Mouse (Mus musculus) stomach, postnatal 0 days (tissue): ENCODE measurements around the gene Gpr68. TPM values are rescaled to one million over a fixed set of nuclear protein-coding genes. Genes with fewer than 3 reads are reported as not detected.

Source experiments
- ATAC-seq: fragments of 200-750 bp; cut with Nextera tagmentation; 2 replicates; pipeline ENCODE4 v1.8.0; 2017; ENCODE audit not compliant: low FRiP score, low TSS enrichment
- DNase-seq: peaks from one replicate; pipeline ENCODE4 v3.0.0-alpha.2; 2016; ENCODE audit warnings: low spot score
- H3K27ac ChIP-seq: fragments of 300-500 bp; sonication (generic); replicated peaks from 2 replicates; pipeline ENCODE4 v1.5.1; 2014; ENCODE audit warnings: mild to moderate bottlenecking, control low read depth
- H3K27me3 ChIP-seq: fragments of 300-500 bp; sonication (generic); 2 replicates; pipeline ENCODE4 v1.6.1; 2014; ENCODE audit warnings: low read length; ENCODE audit not compliant: control insufficient read depth, insufficient read depth
- H3K36me3 ChIP-seq: fragments of 300-500 bp; sonication (generic); 2 replicates; pipeline ENCODE4 v1.6.1; 2014; ENCODE audit warnings: low read length, mixed read lengths; ENCODE audit not compliant: control insufficient read depth, insufficient read depth
- H3K4me1 ChIP-seq: fragments of 300-500 bp; sonication (generic); replicated peaks from 2 replicates; pipeline ENCODE4 v1.6.1; 2014; ENCODE audit warnings: antibody characterized with exemption; ENCODE audit not compliant: control insufficient read depth, insufficient read depth
- H3K4me2 ChIP-seq: fragments of 300-500 bp; sonication (generic); replicated peaks from 2 replicates; pipeline ENCODE4 v1.6.1; 2014; ENCODE audit warnings: low read depth, mild to moderate bottlenecking, control low read depth, moderate library complexity
- H3K4me3 ChIP-seq: fragments of 300-500 bp; sonication (generic); 2 replicates; pipeline ENCODE4 v1.5.1; 2014; ENCODE audit warnings: low read depth, low read length, control low read depth
- H3K9ac ChIP-seq: fragments of 300-500 bp; sonication (generic); 2 replicates; pipeline ENCODE4 v1.6.1; 2014; ENCODE audit warnings: mild to moderate bottlenecking, low read length, control low read depth, mixed read lengths
- H3K9me3 ChIP-seq: fragments of 300-500 bp; sonication (generic); 2 replicates; pipeline ENCODE4 v1.6.1; 2016; ENCODE audit warnings: low read length; ENCODE audit not compliant: control insufficient read depth
- CTCF ChIP-seq: IDR thresholded peaks from 2 replicates; pipeline ENCODE4 v1.5.1; 2016; ENCODE audit warnings: antibody characterized with exemption, low read depth, mild to moderate bottlenecking, moderate library complexity
- EP300 ChIP-seq: optimal IDR thresholded peaks from 2 replicates; pipeline ENCODE3; 2016; ENCODE audit warnings: antibody characterized with exemption
- WGBS: fragments of 180-500 bp; shearing (Covaris S2); extraction: QIAGEN DNeasy Blood & Tissue Kit; methylation state at CpG from one replicate; pipeline ENCODE4 v1.1.7; 2014; 5-methylcytosine and 5-hydroxymethylcytosine counted together
- polyA plus RNA-seq: library from polyadenylated mRNA; unstranded; fragments of >200 nt; fragmentation: Nextera tagmentation; extraction: Ambion mirVana; gene quantifications from 2 replicates; pipeline ENCODE4 v1.2.1, GENCODE M21; 2015

Gene Gpr68
- polyA plus RNA-seq, 1 experiment from 2014 or later = 0.44 TPM

DNA sequence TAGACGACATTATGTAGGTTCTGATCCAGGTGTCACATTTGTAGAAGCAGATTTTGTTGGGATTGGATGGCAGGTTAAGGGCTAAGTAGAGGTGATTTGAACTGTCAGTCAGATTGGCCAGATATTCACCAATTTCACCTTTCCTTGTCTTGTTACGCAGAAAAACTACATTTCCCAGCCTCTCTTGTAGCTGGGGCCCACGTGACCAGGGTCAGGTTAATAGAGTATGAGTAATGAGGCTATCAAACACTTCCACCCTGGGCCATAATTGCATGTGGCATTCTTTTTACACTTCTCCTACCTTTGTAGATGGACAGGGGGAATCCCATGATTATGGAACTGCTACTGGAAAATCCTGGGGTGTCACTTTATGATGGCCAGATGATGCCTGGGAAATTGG lies 34.4 kb downstream of the Gpr68 start:
- no peak for ATAC-seq

DNA sequence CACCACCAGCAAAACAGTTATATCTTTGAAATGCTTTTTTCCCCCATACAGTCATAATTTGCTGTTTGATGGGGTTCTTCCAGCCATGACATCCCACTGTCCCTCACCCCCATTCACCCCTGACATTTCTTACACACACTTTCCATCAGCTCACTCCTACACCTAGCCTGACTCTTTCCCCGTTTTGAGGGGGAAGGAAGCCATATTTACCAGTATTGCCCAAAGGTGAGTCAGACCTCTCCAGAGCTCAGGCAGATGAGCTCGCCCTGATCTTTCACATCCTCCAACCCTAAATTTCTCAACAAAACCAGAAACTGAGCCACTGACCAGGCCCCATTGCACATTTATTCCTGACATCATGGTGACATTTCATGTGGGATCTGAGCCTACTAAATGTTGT lies 36.2 kb downstream of the Gpr68 start:
- DNase-seq = no peak

More for the DNA sequence above, 34.4 kb downstream of the Gpr68 start:
- Histone ChIP-seq H3K36me3 (no peaks in the 10 kb centered on the region), H3K4me1 (no peaks in the 10 kb centered on the region), H3K9me3 (no peaks in the 10 kb centered on the region), H3K9ac (no peak overlapping the region), H3K27me3 (no peaks in the 10 kb centered on the region), H3K4me3 (no peak overlapping the region), H3K27ac (no peak overlapping the region), H3K4me2 (no peak overlapping the region)
- 76% methylated on average over 3 of the region's 3 CpGs for WGBS
- TF ChIP-seq CTCF (no peak), EP300 (no peak)
- no peak for DNase-seq

DNA sequence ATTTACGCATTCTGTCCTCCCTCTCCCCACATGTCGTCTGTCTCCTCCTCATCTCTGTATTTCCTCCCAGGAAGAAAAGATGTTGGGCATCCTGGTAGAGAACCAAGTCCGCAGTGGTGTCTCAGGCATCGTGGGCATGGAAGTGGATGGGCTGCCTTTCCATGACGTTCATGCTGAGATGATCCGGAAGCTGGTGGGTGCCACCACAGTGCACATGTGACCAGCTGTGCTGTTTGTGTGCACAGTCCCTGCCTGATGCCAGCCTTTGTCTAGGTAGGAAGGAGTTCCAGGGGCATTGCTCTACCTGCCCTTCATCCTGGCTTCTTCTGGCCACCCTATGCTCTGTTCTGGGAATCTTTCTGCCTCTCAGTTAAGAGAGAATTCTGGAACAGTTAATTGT lies 36.8 kb downstream of the Gpr68 start:
- no peak overlapping the region for H3K4me3 ChIP-seq
- TF ChIP-seq CTCF (no peak), EP300 (no peak)
- no peak overlapping the region for H3K4me2 ChIP-seq
- no peak for ATAC-seq
- no peaks in the 10 kb centered on the region for H3K4me1 ChIP-seq
- no peak overlapping the region for H3K9ac ChIP-seq
- no peak for DNase-seq
- H3K9me3 ChIP-seq = no peaks in the 10 kb centered on the region
- no peaks in the 10 kb centered on the region for H3K36me3 ChIP-seq
- 89% methylated on average over 6 of the region's 6 CpGs for WGBS
- H3K27me3 ChIP-seq = no peaks in the 10 kb centered on the region
- H3K27ac ChIP-seq = no peak overlapping the region

More for the DNA sequence above, 36.2 kb downstream of the Gpr68 start:
- Histone ChIP-seq H3K4me2 (no peak overlapping the region), H3K27ac (no peak overlapping the region), H3K9me3 (no peaks in the 10 kb centered on the region), H3K27me3 (no peaks in the 10 kb centered on the region), H3K4me3 (no peak overlapping the region), H3K9ac (no peak overlapping the region), H3K36me3 (no peaks in the 10 kb centered on the region), H3K4me1 (no peaks in the 10 kb centered on the region)
- TF ChIP-seq CTCF (no peak), EP300 (no peak)
- ATAC-seq = no peak
- 93% methylated on average over 2 of the region's 2 CpGs for WGBS

DNA sequence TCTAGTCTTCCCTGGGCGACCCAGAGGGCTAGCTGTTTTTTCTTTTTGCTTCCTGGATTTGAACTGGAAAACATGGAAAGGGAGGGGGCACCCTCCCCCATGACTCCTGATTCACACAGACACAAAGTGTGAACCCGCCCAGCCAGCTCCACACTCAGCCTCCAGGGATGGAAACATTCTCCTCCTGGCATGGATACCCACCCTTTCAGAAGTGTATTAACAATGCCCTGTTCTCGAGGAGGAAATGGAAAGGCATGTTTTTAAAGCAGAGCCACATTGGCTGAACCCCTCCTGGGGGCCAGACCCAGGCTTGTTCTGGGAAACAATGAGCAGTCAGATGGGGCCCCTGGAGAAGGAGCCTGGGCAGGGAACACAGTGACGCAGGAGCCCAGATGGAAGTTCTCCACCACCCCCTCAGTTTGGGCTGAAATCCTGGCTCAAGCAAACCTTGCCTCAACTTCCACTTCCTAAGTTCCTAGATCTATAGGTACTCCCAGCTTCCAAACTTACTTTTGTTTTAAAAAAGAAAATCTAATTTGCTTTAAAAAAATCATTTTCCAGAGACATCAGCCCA lies 39.9 kb downstream of the Gpr68 start:
- Histone ChIP-seq H3K36me3 (no peaks in the 10 kb centered on the region), H3K4me1 (no peaks in the 10 kb centered on the region), H3K27me3 (no peaks in the 10 kb centered on the region), H3K9ac (no peak overlapping the region), H3K4me2 (no peak overlapping the region), H3K27ac (no peak overlapping the region), H3K9me3 (no peaks in the 10 kb centered on the region), H3K4me3 (no peak overlapping the region)
- no peak for TF ChIP-seq CTCF
- no peak for TF ChIP-seq EP300
- WGBS = 51% methylated on average over 4 of the region's 4 CpGs
- DNase-seq = no peak
- ATAC-seq = no peak

DNA sequence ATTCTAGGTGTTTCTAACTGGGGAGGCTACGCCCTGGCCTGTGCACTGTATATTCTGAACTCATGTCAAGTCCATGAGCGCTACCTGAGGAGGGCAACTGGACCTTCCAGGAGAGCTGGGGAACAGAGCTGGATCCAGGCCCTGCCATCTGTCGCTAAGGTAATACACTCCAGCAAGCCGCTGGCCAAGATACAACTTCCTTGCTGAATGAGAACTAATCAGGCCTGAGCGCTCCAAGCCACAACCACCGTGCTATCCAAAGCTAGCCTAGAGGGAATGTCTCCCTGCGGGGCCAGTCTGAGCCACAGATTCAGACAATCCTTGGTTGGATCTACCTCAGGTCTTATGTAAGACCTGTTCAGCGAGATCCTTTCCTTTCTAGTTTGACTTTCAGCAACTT lies 40.9 kb downstream of the Gpr68 start:
- WGBS = 87% methylated on average over 8 of the region's 8 CpGs
- no peaks in the 10 kb centered on the region for H3K27me3 ChIP-seq
- H3K27ac ChIP-seq = no peak overlapping the region

DNA sequence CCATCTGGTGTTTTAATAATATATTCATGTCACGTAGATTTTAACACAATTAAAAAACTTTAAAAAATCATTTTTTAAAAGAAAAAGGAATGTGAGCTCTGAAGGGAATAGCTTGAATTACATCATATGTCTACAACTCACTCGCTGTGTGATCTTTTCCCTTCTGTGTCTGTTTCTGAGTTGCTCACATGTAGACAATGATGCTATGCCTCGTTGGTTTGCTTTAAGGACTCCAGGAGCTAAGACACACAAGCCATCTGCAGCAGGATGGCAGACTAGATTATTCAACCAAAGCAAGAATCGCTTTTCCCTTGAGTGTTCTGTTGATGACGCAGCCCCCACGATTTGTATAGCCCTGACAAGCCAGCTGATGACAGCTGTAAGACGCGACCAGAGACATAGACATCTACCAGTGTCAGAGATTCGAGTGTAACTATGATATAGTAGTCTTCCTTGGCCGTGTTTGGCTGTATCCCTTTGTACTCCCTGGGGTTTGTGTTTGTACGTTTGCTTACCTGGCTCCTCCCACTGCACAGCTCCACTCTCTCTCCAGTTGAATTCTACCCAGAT lies 42.4 kb downstream of the Gpr68 start:
- WGBS = 65% methylated on average over 11 of the region's 11 CpGs
- H3K27me3 ChIP-seq = no peaks in the 10 kb centered on the region
- no peaks in the 10 kb centered on the region for H3K9me3 ChIP-seq
- no peak overlapping the region for H3K4me3 ChIP-seq
- ATAC-seq (no peak), DNase-seq (no peak)
- H3K4me2 ChIP-seq = no peak overlapping the region
- no peak overlapping the region for H3K9ac ChIP-seq
- H3K4me1 ChIP-seq = no peaks in the 10 kb centered on the region
- no peak overlapping the region for H3K27ac ChIP-seq
- TF ChIP-seq CTCF (no peak), EP300 (no peak)
- no peaks in the 10 kb centered on the region for H3K36me3 ChIP-seq

More for the DNA sequence above, 40.9 kb downstream of the Gpr68 start:
- ATAC-seq = no peak
- no peak overlapping the region for H3K4me2 ChIP-seq
- no peaks in the 10 kb centered on the region for H3K36me3 ChIP-seq
- H3K9ac ChIP-seq = no peak overlapping the region
- no peak for DNase-seq
- H3K4me3 ChIP-seq = no peak overlapping the region
- TF ChIP-seq EP300 (no peak), CTCF (no peak)
- no peaks in the 10 kb centered on the region for H3K4me1 ChIP-seq
- H3K9me3 ChIP-seq = no peaks in the 10 kb centered on the region
